Mouse (Mus musculus) embryonic facial prominence, embryonic 15.5 days (tissue): ENCODE results near the gene Senp8. TPM values are rescaled to one million over a fixed set of nuclear protein-coding genes. Genes with fewer than 3 reads are reported as not detected.

Experiments used
- polyA plus RNA-seq: library from polyadenylated mRNA; unstranded; fragments of >200 nt; fragmentation: Nextera tagmentation; extraction: Ambion mirVana; gene quantifications from 2 replicates; pipeline ENCODE4 v1.2.1, GENCODE M21; 2015

Senp8 gene
- polyA plus RNA-seq, 1 experiment from 2014 or later: 9.4 TPM

Other genes starting within 250 kb of the Senp8 start
- gene Hexa, start 211.2 kb downstream of the Senp8 start, polyA plus RNA-seq: 91.5 and 92.2 TPM in 2 replicates
- gene Tmem202, start 210.9 kb downstream of the Senp8 start, polyA plus RNA-seq: 0.30 TPM in 1 of 2 replicates, not detected in the other
- gene Celf6, start 172.8 kb downstream of the Senp8 start, polyA plus RNA-seq: 0.48 and 0.62 TPM in 2 replicates
- 31.1 and 36.1 TPM in 2 replicates for gene Parp6, start 133.4 kb downstream of the Senp8 start, polyA plus RNA-seq
- 1,163 and 1,229 TPM in 2 replicates for gene Pkm, start 94.3 kb downstream of the Senp8 start, polyA plus RNA-seq
- 6.6 and 7.6 TPM in 2 replicates for gene Gramd2, start 70.6 kb downstream of the Senp8 start, polyA plus RNA-seq
- gene Myo9a, start 186 bp upstream of the Senp8 start, polyA plus RNA-seq: 13.1 and 13.9 TPM in 2 replicates
- gene Nr2e3, start 209.9 kb upstream of the Senp8 start, polyA plus RNA-seq: 1.2 and 1.4 TPM in 2 replicates